Mouse (Mus musculus): ENCODE data around the gene Dlg4.

GRCm38 (mm10) chr11:70063053-70063452 is 46.3 kb downstream of the Dlg4 start:
- TF ChIP-seq CTCF (IDR thresholded peaks at IDR 0.05; ENCODE audit: low read depth, low read length) (no peak), POLR2A (IDR thresholded peaks at IDR 0.05; ENCODE audit: extremely low read depth, insufficient read depth, low read length) (no peak)

Measured in liver, adult 2 months (tissue).